Mouse (Mus musculus): ENCODE results near the gene AI481877.
"Not testable (repeated sequence)": the region's sequence is repeated elsewhere in the genome, so short reads cannot be mapped to it uniquely, and the experiment has no call there.

AI481877 gene

DNA sequence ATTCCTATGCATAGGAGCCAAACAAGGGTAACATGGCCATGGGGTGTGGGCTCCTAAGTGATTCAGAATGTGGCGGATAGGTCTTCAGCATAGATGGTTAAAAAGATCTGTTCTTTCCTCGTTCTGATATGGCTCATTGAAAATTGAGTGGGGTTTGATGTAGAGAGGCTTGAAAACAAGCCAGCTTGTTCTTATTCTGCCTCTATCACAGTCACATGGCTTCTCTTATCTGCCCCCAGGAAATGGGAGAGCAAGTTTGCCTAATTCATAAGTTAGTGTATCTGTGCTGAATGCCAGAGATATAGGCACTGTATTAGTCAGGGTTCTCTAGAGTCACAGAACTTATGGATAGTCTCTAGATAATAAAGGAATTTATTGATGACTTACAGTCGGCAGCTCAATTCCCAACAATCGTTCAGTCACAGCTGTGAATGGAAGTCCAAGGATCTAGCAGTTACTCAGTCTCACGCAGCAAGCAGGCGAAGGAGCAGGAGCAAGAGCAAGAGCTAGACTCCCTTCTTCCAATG, at the start of gene AI481877:
AI481877 (minus strand) TSS at position 477 of the 527 bp plus-strand sequence.
- in situ Hi-C loops (cut with MboI) = not testable (repeated sequence)

DNA sequence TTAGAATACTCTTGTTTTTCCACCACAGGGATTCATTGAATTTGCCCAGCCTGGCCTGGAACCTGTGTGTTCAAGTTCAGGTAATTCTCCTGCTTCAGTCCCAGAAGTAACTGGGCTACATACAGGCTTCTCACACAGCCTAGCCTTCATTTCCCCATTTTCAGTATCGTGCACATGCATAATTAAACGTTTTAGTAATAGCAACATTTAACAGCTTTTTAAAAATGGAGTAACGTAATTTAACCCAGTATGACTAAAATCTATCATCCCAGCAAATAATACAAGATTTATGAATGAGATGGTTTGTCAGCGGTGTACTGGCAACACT, 49.7 kb upstream of the AI481877 start:
- in situ Hi-C loops (cut with MboI) = no loop called here

DNA sequence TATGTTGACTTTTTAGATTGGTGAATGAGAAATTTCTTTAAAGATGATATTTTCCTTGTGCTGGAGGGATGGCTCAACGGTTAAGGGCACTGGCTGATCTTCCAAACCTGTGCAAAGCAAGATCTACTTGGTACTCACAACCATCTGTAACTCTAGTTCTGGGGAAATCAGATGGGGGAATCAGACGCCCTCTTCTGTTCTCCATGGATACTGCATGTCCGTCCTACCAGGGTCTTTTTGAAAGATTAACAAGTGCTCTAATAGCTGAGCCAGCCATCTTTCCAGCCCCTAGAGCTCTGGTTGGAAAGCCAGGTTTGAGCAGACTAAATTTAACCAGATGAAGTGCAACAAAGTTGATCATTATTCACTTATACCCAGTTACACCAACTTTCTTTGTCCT, 48.5 kb upstream of the AI481877 start:
- in situ Hi-C loops (cut with MboI) = no loop called here

DNA sequence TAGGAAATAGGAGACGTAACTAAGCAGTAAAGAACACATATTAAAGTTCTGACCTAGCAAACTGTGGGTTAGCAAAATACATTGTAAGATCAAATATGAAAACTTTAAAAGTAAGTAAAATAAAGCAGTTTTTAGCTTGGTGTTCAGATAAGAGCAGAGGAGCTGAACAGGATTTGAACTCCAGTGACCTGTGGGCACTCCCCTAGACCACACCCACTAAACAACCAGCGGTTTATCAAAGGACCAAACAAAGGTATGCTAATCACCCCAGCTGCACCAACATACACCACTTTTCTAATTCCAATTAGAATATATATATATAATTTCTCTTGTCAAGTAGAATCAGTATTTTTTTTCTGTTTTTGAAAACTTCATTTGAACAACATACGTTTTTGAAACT, 46.9 kb upstream of the AI481877 start:
- in situ Hi-C loops (cut with MboI) = no loop called here

DNA sequence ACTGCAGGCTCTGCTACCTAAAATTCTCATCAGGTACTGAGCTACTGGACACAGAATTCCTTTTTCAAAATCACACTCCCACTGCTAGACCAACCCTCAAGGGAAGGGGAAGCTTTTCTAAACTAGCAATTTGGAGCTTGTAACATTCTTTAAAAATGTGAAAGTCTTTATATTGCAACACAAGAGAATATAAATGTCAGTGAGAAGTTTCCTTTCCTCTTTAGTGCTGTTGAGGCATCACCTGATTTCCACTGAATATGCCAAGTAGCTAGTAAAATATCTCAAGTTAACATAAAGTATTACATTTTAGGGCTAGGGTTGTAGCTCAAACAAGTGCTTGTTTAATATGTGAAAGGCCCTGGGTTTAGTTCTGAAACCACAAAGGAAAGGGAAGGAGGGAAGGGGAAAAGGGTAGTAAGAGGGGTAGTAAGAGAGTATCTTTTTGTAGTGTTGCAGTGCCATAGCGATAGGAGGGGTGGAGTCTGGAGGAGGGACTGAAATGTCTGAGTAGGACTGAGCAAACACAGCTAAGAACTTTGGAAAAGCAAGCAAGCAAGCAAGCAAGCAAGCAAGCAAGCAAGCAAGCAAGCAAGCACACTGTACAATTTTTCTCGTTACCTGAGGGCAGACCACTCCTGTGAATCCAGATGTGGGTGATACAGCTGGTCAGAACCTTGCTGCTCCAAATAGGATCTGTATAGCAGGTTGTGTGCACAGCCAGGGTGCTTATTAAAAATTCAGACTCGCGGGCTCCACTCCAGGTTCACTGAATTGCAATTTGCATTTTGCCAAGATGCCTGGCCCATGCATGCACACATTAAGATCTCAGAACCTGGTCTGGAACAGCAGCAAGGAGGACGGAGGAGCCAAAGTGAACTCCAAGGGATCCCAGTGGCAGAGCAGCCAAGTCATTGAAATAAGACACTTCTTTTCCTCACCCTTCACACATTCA, 42.8 kb upstream of the AI481877 start:
- in situ Hi-C loops (cut with MboI) = no loop called here

DNA sequence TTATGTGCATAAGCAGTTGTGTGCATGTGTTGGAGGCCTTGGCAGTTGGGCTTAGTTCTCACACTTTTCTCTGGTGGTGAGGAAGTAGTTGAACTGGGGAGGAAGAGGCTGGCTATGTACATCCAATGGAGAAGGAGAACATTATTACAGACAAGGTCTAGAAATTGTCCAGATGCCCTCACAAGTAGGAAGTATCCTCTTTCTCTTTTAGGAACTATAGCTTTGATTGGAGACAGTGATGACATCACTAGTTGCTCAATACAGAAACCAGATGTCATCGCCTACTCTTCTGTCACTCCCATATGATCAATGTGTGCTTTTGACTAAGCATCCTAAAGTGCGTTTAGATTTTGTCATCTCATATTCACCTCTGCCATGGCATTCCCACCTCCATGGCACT, 38.8 kb upstream of the AI481877 start:
- in situ Hi-C loops (cut with MboI) = no loop called here

DNA sequence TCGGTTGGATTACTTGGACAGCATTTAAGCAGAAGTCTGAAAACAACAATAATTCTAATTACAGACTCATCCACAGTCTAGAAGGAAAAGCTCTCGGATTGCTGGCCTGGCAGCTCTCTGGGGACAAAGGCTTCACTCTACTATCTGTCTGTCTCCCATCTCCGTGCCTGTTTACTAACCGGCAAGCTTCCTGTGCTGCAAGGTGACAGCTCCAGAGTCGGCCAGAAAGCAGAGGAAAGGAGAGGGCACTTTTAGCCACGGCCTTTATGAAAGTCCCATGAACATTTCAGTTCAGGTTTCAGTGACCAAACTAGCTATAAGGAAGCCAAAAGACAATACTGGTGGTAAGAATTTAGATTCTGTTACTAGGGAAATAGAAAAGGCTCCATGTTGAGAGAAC, 37.1 kb upstream of the AI481877 start:
- in situ Hi-C loops (cut with MboI) = no loop called here

DNA sequence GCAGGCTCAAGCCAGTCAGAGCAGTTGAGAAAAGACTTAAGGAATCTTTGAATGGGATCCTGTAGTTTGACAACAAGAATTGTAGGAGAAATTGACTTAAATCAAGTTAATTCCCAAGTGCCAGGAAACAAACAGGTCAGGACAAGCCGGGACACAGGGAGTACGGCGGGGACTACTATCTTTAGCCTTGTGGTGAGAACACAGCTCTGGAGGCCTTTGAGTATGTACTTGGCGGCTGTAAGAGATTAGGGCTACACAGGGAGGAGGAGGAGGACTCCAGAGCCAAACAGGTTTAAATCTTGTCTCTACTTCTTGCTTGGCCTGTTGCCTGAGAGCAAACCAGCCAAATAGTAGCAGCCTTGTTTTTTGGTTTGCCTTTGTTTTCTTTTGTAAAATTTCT, 36.2 kb upstream of the AI481877 start:
- in situ Hi-C loops (cut with MboI) = no loop called here

DNA sequence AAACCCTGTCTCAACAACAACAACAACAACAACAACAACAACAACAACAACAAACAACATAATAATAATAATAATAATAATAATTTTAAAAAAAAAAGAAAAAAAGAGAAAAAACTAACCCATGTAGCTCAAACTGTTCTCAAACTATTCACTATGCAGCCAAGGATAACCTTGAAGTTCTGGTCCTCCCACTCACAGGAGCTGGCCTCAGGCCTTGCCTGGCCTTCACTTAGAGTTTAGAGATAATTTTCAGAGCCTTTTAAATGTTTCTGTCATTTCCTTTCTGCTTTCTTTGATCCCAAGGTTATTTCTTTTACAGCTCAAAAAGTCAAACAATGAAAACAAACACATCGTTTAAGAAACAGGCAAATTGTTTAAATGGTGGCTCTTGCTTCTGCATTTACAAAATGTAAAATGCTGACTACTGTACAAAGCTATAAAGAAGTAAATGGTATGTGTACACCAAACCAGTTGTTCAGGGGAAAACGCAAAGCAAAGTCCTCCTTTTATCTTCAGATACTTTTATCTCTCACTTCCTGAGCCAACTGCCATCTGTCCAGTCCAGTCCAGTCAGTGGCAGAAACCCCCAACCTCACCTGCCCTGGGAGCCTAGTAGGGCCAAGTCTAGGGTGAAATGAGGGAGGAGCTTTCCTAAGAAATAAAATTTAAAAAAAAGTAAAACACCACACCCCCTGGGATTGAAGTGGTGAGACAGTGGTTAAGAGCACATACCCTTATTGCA, 34.6 kb upstream of the AI481877 start:
- in situ Hi-C loops (cut with MboI) = no loop called here

DNA sequence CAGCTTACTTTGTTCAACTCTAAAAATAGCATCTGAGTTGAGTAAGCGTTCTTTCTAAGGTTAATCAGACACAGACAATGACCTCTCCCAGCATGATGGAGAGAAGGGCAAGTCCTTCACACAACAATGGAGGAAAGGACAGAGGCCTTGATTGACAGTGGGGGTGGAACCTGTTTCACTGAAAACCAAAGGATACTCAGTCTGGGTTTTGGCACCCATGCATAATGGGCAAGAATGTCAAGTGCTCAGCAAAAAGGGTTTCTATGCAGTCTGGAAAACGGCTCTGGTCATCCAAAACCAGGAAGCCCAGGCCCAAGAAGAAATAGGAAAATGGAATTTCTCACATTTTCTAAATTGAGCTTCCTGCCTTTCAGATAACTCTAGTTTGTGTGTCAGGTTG, 33.8 kb upstream of the AI481877 start:
- in situ Hi-C loops (cut with MboI) = no loop called here

DNA sequence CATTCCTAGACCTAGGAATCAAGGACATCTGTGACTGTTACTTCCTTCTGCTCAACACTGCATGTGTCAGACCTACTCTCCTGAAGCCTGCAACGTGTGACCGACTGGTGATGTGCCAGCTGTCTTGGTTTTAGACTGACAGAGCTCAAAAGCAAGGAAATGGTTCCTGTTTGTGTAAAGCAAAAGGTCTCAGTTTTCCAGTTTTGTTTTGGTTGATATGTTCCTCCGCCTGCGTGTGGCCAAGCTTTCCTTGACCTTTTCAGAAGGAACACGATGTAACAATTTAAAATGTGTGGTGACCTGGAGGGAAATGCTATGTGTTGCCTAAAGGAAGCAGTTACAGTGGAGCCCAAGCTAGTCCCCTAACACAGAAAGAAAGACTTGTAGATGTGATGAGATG, 31.2 kb upstream of the AI481877 start:
- in situ Hi-C loops (cut with MboI) = no loop called here

DNA sequence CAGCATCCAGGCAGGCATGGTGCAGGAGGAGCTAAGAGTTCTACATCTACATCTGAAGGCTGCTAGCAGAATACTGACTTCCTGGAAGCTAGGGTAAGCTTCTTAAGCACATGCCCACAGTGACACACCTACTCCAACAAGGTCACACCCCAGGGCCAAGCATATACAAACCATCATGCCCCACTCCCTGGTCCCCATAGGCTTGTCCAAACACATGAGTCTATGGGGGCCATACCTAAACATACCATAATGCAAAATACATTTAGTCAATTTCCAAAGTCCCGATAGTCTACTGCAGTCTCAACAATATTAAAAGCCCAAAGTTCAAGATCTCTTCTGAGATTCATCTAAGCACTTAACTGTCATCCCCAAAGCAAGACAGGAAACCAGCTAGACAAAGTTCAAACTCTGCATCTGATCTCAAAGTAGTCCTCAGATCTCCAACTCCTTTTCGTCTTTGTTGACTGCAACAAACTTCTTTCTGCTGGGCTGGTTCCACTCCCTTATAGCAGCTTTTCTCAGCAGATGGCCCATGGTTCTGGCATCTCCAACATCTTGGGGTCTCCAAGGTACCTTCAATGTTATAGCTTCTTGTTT, 28.6 kb upstream of the AI481877 start:
- in situ Hi-C loops (cut with MboI) = no loop called here

DNA sequence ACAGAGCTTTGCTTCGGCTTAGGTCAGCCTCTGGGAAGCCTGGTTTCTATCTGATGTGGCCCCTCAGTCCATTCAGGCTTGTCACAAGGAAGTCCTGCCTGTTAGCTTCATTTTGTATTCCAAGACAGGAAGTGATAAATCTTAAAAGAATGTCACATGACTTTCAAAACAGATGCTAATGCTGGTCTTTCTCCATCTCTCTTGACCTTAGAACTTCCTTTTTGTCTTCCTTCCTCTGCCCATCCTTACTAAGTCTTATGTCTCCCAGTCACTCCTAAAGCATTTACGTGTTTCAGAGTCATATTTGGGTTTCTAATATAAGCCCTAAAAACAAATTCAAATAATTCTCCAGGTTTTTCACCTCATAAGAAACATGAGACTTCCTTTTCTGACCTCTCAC, 25.3 kb upstream of the AI481877 start:
- in situ Hi-C loops (cut with MboI) = no loop called here

DNA sequence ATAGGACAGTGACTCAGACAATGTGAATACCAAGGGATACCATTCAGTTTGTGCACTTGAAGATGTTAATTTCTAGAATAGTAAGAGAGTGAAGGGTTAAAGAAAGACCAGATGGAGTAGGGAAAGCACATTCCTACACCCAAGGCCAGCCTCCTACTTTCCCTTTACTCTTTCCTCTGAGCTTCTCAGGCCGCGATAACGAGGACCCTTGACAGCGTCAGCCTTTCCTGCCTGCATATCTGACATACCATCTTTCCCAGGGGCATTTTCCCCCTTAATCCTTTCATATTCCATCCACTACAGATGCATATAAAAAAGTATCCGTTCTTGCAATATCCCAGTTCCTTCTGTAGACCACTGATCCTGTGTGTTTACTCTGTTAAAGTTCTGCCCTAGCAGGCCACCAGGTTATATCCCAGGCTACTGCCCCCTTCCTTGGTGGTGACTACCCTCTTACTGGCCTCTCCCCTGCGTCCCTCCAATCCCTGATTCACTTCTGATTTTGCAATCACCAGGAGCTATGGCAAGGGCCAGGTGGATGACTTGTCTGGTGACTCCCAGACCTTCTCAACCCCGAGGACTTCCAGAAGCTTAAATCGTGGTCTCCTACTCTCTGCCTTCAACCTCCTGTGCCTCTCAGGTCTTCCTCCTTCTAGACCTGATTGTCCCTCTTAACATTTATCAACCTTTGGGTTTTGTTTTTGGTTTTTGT, 22.3 kb upstream of the AI481877 start:
- in situ Hi-C loops (cut with MboI) = no loop called here

DNA sequence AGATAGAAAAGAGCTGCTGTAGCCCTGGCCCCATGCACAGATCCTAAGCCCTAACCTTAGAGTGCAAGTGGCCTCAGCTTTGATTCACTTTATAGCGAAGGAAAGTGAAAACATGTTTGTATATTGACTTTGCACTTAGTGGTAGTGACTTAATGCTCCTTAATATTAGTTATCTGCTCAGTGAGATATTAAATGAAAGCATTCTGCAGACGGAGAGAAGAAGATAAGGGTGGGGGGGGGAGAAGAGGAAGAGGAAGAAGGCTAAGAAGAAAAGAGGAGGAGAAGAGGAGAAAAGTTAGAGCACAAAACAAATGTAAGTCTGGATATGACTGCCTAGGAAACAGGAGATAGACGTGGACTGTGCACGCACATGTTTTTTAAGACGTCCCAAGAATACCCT, 21.5 kb upstream of the AI481877 start:
- in situ Hi-C loops (cut with MboI) = no loop called here

DNA sequence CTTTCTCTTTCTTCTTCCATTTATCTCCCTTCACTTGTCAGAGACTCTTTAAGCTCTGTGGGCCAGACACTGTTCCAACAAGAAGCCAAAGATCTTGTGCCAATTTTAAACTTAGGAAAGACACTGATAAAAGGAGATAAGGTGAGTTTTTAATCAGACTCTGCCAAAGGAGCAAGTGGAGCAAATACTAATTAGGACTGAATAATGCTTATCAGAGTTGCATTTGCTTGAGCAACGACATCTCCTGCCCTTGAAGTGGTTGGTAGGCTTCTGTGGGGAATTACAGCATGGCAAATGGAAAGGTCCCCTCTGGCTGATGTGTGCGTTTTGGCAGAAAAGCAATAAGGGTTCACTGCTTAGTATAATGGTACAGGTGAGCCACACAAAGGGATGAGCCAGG, 18.9 kb upstream of the AI481877 start:
- in situ Hi-C loops (cut with MboI) = no loop called here

DNA sequence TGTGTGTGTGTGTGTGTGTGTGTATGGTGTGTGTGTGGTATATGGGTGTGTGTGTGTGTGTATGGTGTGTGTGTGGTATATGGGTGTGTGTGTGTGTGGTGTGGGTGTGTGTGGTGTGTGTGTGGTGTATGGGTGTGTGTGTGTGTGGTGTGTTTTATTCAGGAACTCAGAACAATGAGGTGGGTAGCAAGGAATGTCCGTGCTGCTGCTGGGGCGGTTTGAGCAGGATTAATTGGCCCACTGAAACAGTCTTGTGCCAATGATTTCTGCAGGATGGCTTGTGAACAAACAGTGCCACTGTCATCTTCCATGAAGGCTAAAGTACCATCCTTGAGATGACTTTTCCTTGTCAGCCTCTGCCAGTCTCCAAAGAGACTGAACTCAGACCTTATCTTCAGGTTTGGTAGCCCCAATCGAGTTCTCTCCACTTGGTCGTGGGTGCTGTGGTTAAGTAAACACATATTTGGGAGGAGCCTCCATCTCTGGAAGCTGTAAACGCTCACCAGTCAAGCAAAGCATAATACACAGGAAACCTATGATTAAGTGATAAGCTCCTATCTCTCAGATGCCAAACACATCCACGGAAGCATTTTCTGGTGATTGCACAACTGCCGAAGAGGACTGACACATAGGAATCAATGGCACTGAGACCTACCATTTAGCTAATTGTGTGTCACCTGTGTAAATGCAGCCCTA, 18.3 kb upstream of the AI481877 start:
- in situ Hi-C loops (cut with MboI) = no loop called here

DNA sequence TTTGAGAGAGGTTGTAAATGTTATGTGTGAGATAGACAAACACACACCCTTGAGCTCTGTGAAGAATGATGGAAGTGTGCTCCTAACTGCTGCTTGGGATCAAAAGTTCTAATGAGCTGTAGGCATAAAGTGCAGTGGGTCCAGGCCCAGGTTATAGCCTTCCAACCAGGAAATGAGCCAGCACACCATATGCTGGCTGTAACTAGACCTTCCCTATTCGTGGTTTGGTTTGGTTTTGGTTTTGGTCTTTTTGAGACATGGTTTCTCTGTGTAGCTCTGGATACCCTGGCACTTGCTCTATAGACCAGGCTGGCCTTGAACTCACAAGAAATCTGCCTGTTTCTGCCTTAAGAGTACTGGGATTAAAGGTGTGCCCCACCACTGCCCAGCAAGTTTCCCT, 13.2 kb upstream of the AI481877 start:
- in situ Hi-C loops (cut with MboI) = no loop called here

DNA sequence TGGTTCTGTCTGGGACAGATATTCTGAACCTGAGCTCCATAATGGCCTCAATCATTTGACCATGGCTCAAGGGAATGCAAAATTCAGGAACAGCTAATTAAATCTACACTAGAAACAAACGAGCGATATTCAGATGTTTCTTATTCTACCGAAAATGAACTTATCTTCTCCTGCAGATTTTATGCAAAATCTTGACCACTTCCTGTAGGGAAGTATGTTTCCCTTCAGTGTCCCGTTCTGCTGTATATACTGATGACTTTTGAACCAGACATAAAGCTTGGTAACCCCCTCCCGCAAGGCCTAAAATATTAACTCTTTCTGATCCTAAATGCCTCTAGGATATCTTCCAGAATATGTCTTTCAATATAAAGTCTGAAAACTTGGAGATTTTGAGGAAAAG, 12.1 kb upstream of the AI481877 start:
- in situ Hi-C loops (cut with MboI) = no loop called here

DNA sequence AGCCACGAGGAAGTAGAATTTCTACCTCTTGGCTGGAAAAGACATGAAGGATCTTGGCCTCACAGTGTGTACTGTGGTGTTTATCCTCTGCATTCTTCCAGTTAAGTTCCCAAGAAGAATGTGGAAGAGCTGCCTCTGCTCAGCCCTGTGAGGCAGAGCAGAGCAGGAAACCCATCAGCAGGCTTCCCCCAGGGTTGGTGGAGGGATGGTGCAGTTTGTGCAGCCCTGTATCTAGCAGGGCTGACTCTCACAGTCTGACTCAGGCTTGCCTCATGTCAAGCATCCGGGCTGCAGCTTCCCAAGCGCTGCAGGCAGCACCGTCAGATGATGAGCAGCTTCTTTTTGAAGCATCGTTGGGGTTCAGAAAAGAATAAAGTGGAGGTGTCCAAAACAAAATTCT, 10.3 kb upstream of the AI481877 start:
- in situ Hi-C loops (cut with MboI) = no loop called here

DNA sequence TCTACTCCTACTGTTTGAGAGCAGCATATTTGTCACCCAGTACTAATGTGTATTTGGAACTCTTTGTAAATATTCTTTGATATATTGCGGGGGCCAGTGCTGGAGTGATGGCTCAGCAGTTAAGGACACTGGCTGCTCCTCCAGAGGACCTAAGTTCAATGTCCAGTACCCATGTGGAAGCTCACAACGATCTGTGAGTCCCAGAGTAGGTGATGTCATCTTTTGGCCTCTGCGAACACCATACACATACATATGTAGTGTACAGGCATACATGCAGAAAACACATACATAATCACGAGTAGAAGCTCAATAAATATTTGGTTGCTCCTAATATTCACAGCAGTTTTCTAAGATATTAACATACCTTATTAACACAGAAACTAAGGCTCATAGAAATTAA, 9.8 kb downstream of the AI481877 start:
- in situ Hi-C loops (cut with MboI) = no loop called here
